Mouse (Mus musculus) testis, adult 2 months (tissue): Measurements from ENCODE around the gene Pgs1.

Experiments used
- CTCF ChIP-seq: fragments of 200-500 bp; IDR thresholded peaks from 2 replicates; pipeline ENCODE4 v1.5.1; 2012; ENCODE audit warnings: low read depth, mild to moderate bottlenecking, inconsistent platforms, low read length, moderate library complexity; ENCODE audit not compliant: control insufficient read depth, insufficient read depth, insufficient replicate concordance
- POLR2A ChIP-seq: fragments of 200-500 bp; IDR thresholded peaks from 2 replicates; pipeline ENCODE4 v1.6.1; 2012; ENCODE audit warnings: low read depth, mild to moderate bottlenecking, inconsistent platforms, low read length, moderate library complexity; ENCODE audit not compliant: control insufficient read depth

- no peak for TF ChIP-seq CTCF
- no peak for TF ChIP-seq POLR2A
Measured at GRCm38 (mm10) chr11:118058367-118058766, 72.3 kb downstream of the Pgs1 start.
